Mouse (Mus musculus): ENCODE results near the gene Snorc. TPM values are rescaled to one million over a fixed set of nuclear protein-coding genes. Genes with fewer than 3 reads are reported as not detected.

Gene Snorc
- polyA plus RNA-seq, 1 experiment: 1.4 TPM

DNA sequence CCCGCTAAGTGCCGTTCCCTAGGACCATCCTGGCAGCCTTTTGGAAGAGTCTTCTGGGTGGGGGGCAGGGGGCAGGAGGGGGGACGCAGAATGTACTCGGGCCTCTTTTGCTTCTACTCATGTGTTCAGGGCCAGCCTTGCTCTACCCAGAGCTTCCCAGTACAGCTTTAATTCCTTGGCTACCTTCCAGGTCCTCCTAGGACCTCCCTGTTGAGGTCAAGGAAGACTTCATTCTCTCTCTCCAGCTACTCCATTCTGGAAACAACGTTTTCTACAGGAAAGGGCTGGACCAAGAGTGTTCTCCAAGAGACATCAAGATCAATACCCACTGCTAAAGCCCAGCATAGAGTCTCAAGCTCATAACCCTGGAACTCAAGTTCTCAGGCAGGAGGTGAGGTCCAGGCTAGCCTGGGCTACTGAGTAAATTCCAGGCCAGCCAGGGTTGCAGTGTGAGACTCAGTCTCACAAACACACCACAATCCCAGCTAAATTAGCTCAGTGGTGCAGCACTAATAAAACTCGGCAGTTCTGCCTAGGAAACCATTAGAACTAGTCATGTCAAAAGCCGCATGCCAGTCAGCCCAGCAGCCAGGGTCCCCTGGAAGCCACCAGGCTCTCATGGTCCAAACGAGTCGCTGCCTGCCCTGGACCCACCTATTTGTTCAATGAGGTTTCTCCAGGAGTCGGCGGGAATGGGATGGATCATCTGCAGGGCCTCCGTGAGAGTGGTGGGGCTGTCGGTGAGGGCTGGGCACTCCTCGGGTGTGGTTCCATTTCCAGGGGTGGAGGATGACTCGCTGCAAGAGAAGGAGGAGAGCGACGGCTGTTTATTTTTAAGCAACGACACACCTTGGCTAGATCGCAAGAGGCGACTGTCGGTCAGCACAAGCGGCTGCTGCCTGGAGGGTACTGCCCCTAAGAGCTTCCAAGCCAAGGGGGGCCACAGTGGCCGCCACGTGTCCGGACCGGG is 38.8 kb downstream of the Snorc start:
- no peaks in the 10 kb centered on the region; the same call in 1 of the 2 replicates for H3K4me1 ChIP-seq (ENCODE audit: control insufficient read depth, insufficient read depth, low read length)
- no peak overlapping the region for H3K4me3 ChIP-seq (replicated peaks; ENCODE audit: extremely low read depth, low read depth, low read length)
- WGBS: 20% methylated on average over 26 of the region's 26 CpGs
- no peak for DNase-seq
- TF ChIP-seq CTCF (IDR thresholded peaks at IDR 0.05; ENCODE audit: insufficient read depth, low read length) (no peak), POLR2A (IDR thresholded peaks at IDR 0.05; ENCODE audit: borderline replicate concordance, extremely low read depth, low read depth, low read length) (no peak)

DNA sequence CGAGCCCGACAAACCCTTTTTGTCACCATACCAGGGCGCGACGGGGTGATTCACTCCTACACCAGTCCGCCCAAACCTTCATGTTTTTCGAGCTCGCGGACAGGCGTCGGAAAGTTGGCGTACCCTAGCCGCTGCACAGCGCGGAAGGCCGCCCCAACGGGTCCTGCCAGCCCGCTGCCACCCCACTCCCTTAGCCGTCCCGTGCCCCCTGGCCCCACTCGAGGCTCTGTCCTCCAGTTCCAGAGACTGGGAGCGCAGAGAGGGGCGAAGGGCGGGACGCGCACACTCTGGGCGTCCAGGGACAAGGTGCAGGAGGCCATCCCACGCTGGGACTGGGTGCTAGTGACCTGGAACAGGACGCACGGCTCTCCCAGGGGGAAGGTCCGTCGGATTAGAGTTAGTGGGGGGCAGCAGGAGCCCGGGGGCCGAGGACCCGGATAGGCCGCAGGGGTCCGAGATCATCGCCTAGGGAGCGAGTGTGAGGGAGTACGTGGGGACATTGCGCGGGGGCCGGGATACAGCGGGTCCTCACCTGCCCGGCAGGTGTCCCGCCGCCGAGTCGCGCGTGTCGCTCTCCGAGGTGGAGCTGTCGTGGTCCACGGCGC is 39.6 kb downstream of the Snorc start, which contains the start of gene Neu2:
Neu2 (plus strand) TSS at position 329 of the 605 bp plus-strand sequence.
- TF ChIP-seq CTCF (IDR thresholded peaks at IDR 0.05; ENCODE audit: insufficient read depth, low read length) (no peak), POLR2A (IDR thresholded peaks at IDR 0.05; ENCODE audit: borderline replicate concordance, extremely low read depth, low read depth, low read length) (no peak)
- DNase-seq: no peak
- WGBS: 3% methylated on average over 56 of the region's 56 CpGs

DNA sequence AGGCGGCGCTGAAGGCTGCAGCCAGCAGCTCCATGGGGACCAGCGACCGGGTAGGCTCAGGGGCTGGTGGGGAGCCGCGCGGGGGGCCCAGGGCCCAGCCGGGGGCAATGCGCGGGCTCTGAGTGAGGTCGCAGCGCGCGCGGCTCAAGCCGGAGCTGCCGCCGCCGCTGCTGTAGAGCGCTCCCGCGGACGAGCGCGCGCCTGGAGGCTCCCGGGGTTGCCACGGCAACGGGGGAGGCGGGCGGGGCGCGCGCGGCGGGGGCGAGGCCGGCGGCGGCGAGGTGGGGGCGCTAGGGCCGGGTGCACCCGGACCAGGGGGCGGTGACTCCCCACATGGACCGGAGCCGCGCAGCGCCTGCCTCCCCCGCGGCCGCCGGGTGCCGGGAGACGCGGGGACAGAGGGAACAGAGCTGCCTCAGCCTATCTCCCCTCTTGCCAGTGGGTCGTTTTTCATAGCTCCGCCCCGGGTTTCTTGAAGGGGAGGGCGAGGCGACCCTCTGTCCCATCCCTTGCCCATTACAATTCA is 40.2 kb downstream of the Snorc start:
- Histone ChIP-seq H3K4me1 (ENCODE audit: control insufficient read depth, insufficient read depth, low read length) (no peaks in the 10 kb centered on the region; the same call in 1 of the 2 replicates), H3K4me3 (replicated peaks; ENCODE audit: extremely low read depth, low read depth, low read length) (no peak overlapping the region)
- no peak for TF ChIP-seq CTCF (IDR thresholded peaks at IDR 0.05; ENCODE audit: insufficient read depth, low read length)
- TF ChIP-seq POLR2A (IDR thresholded peaks at IDR 0.05; ENCODE audit: borderline replicate concordance, extremely low read depth, low read depth, low read length): no peak
- under 1% methylated on average over 53 of the region's 61 CpGs for WGBS
- no peak for DNase-seq

More for the DNA sequence above, 39.6 kb downstream of the Snorc start, which contains the start of gene Neu2:
- Histone ChIP-seq H3K4me1 (ENCODE audit: control insufficient read depth, insufficient read depth, low read length) (no peaks in the 10 kb centered on the region; the same call in 1 of the 2 replicates), H3K4me3 (replicated peaks; ENCODE audit: extremely low read depth, low read depth, low read length) (no peak within 1 kb of the TSS)

DNA sequence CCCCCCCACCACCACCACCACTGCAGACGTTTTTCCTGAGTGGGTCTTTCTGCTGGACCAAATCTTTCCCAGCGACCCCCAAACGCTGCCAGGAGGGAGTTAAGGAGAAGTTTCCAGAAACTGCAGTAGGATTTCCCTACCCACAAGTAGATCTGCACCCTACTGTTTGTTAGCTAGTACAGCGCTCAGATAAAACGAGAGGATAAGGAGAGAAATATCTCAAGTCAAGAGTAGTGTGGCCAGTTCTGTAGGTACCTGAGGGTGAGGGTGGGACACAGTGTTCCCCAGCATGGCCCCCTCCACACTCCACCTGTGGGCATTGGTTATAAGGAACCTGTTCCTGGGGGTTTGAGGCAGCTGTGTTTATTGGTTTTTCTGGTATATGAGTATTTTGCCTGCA is 40.8 kb downstream of the Snorc start:
- DNase-seq: no peak
- no peak overlapping the region for H3K4me3 ChIP-seq (replicated peaks; ENCODE audit: extremely low read depth, low read depth, low read length)
- no peaks in the 10 kb centered on the region; the same call in 1 of the 2 replicates for H3K4me1 ChIP-seq (ENCODE audit: control insufficient read depth, insufficient read depth, low read length)
- TF ChIP-seq CTCF (IDR thresholded peaks at IDR 0.05; ENCODE audit: insufficient read depth, low read length): no peak
- no peak for TF ChIP-seq POLR2A (IDR thresholded peaks at IDR 0.05; ENCODE audit: borderline replicate concordance, extremely low read depth, low read depth, low read length)
- WGBS: 16% methylated on average over 5 of the region's 5 CpGs

DNA sequence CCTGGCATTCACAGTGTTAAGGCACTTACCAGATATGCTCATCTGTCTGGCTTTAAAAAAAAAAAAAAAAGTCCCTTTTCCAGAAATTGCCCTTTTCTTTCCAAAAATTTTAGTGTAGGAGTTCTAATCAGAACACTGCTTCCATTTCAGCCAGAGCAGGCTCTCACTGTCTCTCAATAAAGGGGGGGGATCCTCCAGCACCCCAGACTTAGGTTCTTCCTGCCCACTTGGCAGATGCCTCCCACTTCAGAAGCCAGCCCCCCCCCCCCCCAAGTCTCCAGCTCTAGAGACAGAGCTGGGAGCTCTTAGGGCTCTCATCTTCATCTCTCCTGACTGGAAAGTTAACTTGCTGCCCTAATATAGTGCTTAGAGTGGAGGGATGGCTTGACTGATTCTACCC is 50.4 kb downstream of the Snorc start:
- no peak overlapping the region for H3K4me3 ChIP-seq (replicated peaks; ENCODE audit: extremely low read depth, low read depth, low read length)
- H3K4me1 ChIP-seq (ENCODE audit: control insufficient read depth, insufficient read depth, low read length): no peaks in the 10 kb centered on the region
- no peak for TF ChIP-seq POLR2A (IDR thresholded peaks at IDR 0.05; ENCODE audit: borderline replicate concordance, extremely low read depth, low read depth, low read length)
- no peak for TF ChIP-seq CTCF (IDR thresholded peaks at IDR 0.05; ENCODE audit: insufficient read depth, low read length)
- no peak for DNase-seq

- no peaks in the 10 kb centered on the region for H3K4me1 ChIP-seq (ENCODE audit: control insufficient read depth, insufficient read depth, low read length)
- WGBS: 42% methylated on average over 1 of the region's 1 CpGs
- DNase-seq: no peak
Observed at GRCm38 (mm10) chr1:87521523-87521922, 51.5 kb downstream of the Snorc start.

DNA sequence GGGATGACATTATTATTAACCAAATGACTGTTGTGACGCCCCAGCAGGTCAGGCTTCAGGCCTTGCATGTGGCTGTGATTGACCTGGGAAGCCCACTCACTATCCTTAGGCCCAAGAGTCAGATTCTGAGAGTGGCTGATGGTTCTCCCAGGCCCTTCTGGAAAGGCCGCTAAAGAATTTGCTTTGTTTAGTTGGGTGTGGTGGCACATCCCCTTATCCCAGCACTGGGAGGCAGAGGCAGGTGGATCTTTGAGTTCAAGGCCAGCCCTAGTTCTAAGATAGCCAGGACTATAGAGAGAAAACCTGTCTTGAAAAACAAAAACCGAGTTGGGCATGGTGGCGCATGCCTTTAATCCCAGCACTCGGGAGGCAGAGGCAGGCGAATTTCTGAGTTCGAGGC is 55.0 kb downstream of the Snorc start:
- WGBS: 91% methylated on average over 7 of the region's 7 CpGs
- DNase-seq: no peak
- TF ChIP-seq POLR2A (IDR thresholded peaks at IDR 0.05; ENCODE audit: borderline replicate concordance, extremely low read depth, low read depth, low read length) (no peak), CTCF (IDR thresholded peaks at IDR 0.05; ENCODE audit: insufficient read depth, low read length) (no peak)
- no peak overlapping the region for H3K4me3 ChIP-seq (replicated peaks; ENCODE audit: extremely low read depth, low read depth, low read length)
- H3K4me1 ChIP-seq (ENCODE audit: control insufficient read depth, insufficient read depth, low read length): no peaks in the 10 kb centered on the region

More at GRCm38 (mm10) chr1:87521523-87521922, 51.5 kb downstream of the Snorc start:
- H3K4me3 ChIP-seq (replicated peaks; ENCODE audit: extremely low read depth, low read depth, low read length): no peak overlapping the region
- TF ChIP-seq CTCF (IDR thresholded peaks at IDR 0.05; ENCODE audit: insufficient read depth, low read length): no peak
- no peak for TF ChIP-seq POLR2A (IDR thresholded peaks at IDR 0.05; ENCODE audit: borderline replicate concordance, extremely low read depth, low read depth, low read length)

Other genes with a start within 250 kb of the Snorc start
- 1.7 and 3.0 TPM in 2 replicates for gene Efhd1, start 205.9 kb upstream of the Snorc start, polyA plus RNA-seq (2012; rRNA removed)
- 20.2 and 30.4 TPM in 2 replicates for gene Gigyf2, start 143.3 kb upstream of the Snorc start, polyA plus RNA-seq (2012; rRNA removed)
- 8.7 and 14.2 TPM in 2 replicates for gene Kcnj13, start 75.5 kb upstream of the Snorc start, polyA plus RNA-seq (2012; rRNA removed)
- gene Neu2, start 39.6 kb downstream of the Snorc start, polyA plus RNA-seq (2012; rRNA removed): 2.7 and 10.1 TPM in 2 replicates
- 7.2 and 7.4 TPM in 2 replicates for gene Ngef, start 103.6 kb downstream of the Snorc start, polyA plus RNA-seq (2012; rRNA removed)
- gene Inpp5d, start 150.0 kb downstream of the Snorc start, polyA plus RNA-seq (2012; rRNA removed): 86.5 and 123 TPM in 2 replicates

Measured in lung, adult 2 months (tissue).